In the genomic region with DNA sequence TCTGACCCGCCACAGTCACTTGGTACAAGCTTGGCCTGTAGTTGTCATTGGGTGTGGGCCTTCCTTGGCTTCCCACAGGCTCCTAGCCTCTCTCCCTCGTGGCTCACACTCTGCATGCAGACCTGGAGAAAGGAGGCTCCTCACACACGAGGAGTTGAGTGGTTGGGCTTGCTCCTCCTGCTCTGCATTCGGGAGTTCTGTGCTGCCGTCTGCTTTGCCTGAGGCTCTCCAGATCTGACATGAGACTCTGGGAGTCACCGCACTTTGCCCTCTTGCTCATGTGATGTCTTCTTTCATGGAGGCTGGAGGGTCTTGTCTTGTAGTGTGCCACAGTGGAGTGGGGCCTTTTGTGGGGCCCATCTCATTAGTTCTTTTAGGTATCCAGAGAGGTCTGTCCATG, we compare ENCODE assay signal across 11 mouse cellular contexts.
"Had no signal": no experiment of that assay in that cellular context is flagged by ENCODE, and none has a peak within 500 bp of the region (broad histone marks: within the 10 kb centered on the region; RNA-seq: fewer than 3 reads in every experiment).

No protein-coding gene starts in this region.

- H3K27ac ChIP-seq: limb, embryonic 15.5 days; liver, embryonic 13.5 days; midbrain, embryonic 13.5 days; neural tube, embryonic 15.5 days; stomach, postnatal 0 days had no signal

- H3K4me2 ChIP-seq: limb, embryonic 15.5 days; liver, embryonic 13.5 days; midbrain, embryonic 13.5 days; neural tube, embryonic 15.5 days had no signal

- H3K4me3 ChIP-seq: limb, embryonic 15.5 days; liver, embryonic 13.5 days; midbrain, embryonic 13.5 days; myocyte; neural tube, embryonic 15.5 days had no signal

- DNase-seq: layer of hippocampus, adult 9-11 months; layer of hippocampus, postnatal 36 days; liver, embryonic 13.5 days; lung, adult 18-20 months; right cerebral cortex, adult 18-20 months; thymus, postnatal 4 days had no signal

- H3K36me3 ChIP-seq: limb, embryonic 15.5 days; liver, embryonic 13.5 days; midbrain, embryonic 13.5 days; neural tube, embryonic 15.5 days had no signal

- H3K9me3 ChIP-seq: limb, embryonic 15.5 days; liver, embryonic 13.5 days; midbrain, embryonic 13.5 days; neural tube, embryonic 15.5 days had no signal

- H3K27me3 ChIP-seq: limb, embryonic 15.5 days; liver, embryonic 13.5 days; midbrain, embryonic 13.5 days; neural tube, embryonic 15.5 days had no signal

- ATAC-seq: midbrain, embryonic 13.5 days had no signal

- H3K9ac ChIP-seq: limb, embryonic 15.5 days; liver, embryonic 13.5 days; midbrain, embryonic 13.5 days; neural tube, embryonic 15.5 days had no signal
